Mouse (Mus musculus): ENCODE measurements around the gene Btbd35f3. TPM values are rescaled to one million over a fixed set of nuclear protein-coding genes. Genes with fewer than 3 reads are reported as not detected.

Btbd35f3 gene
- not detected in 2 replicates for polyA plus RNA-seq (2015; fragmentation: Nextera tagmentation; extraction: Ambion mirVana)

GRCm38 (mm10) chrX:4037374-4037773 lies at the start of gene Btbd35f3:
Gene Btbd35f3 (plus strand): TSS chrX:4037674.

Other genes with a start within 250 kb of the Btbd35f3 start
- not detected in 2 replicates for gene Btbd35f16, start 80.7 kb upstream of the Btbd35f3 start, polyA plus RNA-seq (2015; fragmentation: Nextera tagmentation; extraction: Ambion mirVana)
- not detected in 2 replicates for gene Btbd35f28, start 158.9 kb downstream of the Btbd35f3 start, polyA plus RNA-seq (2015; fragmentation: Nextera tagmentation; extraction: Ambion mirVana)